Mouse (Mus musculus): ENCODE results near the gene Cldn34c1.

Cldn34c1 gene

DNA sequence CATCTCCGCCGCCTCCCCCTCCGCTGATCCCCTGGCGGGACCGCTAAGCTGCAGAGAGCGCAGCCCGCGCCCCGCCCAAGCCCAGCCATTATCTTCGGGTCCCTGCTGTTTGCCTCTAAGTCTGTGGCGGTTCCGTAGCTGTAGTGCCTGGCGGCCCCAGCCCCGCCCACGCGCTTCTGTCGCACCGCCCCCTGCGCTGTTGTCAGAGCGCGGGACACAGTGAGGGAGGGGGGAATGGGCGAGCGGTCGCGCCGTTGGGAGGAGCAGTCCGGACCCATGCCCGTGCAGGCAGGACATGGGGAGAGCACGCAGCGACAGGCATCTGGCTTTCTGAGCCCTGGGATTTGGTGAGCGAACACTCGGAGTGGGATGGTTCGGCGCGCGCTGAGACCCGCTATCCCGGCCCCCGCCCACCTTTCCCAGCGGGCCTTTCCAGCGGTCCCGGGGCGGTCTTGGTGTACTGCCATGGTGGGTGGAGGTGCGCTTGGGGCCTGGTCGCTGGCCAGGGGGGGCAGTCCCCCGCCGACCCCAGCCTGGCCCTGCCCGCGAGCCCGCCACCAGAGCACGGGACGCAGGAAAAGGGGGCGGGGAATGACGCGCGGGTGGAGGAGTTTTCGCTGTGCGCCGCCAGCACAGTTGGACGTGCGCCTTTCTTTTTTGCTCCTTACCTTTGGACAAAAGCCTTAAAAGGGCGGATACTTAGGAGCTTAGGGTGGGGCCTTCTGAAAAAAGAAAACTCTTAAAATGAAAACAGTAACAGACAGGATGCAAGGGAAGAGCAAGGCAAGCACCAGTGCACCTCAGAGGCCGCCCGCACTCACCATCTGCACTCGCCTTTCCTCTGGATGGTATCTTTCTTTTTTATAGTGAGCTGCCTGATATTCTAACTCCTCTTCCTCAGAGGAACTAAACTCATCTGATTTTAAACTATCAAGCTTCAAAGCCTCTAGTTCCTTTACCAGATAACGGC, at the start of gene Cldn34c1:
Gene Cldn34c1 (plus strand): TSS at position 205 of the 970 bp plus-strand sequence.
- WGBS: 1% methylated on average over 63 of the region's 66 CpGs

DNA sequence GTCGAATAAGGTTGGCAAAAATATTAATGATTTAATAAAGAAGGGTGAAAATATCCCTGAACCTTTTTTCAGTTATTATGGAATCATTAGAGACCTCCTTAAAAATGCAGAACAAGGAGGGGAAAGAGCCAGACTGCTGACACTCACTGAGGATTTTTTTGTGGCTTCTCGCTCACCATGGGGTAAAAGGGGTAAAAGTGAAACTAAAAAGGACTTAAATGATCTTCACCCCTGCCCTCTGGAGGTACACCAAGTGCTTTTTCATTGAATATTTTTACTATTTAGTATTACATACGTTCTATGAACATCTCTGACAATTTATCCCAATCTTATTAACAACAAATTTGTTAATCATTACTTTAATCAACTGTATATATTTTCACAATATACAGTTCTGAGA, 15.9 kb upstream of the Cldn34c1 start:
- 93% methylated on average over 3 of the region's 3 CpGs for WGBS

DNA sequence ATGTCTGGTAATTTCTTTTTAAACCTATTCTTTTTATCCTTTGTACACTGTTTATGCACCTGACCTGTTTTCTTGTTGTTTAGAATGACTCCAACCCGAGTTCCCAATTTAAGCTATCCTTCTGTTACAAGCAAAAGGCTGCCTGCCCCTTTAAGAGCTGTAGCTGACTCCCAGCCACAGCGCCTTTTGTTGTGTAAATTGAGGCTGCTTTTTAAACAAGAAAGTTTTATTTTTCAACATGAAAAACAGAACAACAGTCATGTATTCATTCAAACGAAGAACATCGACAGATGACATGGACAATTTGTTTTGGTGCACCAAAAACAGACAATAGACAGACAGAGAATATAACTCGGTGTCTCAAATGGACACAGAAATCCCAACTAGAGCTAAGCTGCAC, 489 bp upstream of the Cldn34c1 start:
- 7% methylated on average over 5 of the region's 5 CpGs for WGBS

DNA sequence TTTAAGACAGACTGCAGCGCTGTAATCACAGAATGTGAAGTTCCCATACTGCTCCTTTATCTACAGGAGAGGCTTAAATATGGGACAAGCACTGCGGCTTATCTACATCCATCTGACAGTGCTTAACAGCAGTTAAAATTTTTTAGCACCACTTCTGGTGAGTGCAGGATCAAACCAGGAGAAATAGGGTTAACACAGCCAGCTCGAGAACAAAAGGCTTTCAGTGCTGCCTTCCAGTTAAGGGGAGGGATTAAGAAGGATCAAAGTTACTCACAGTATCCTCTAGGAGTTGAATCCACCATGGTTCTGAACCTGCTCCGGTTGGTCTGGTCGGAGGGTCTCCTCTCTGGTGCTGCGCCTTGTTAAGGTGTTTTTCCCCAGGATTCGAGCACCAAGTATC, 1.4 kb downstream of the Cldn34c1 start:
- 11% methylated on average over 7 of the region's 7 CpGs for WGBS

DNA sequence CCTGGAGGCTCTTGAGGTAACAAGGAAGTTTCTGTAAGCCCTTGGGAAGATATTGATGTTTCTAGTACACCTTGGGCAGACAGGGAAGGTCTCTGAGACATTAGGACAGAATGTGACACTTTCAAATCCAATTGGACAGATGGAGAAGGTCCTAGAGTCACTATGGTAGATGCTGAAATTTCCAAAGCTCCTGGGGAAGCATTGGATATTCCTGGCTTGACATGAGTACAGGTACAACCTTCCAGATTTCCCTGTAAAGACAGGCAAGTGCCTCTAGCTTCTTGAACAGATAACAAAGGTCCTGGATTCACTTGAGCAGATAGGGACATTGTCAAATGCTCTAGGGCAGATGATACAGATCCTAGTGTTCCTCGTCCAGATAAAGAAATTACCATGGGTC, 119.1 kb downstream of the Cldn34c1 start, which contains the start of gene Srsx:
Gene Srsx (minus strand): TSS at position 101 of the 400 bp plus-strand sequence.
- no CpG with 5 or more reads among the region's 1 CpGs for WGBS
